Comparison of ENCODE assay signal across 9 mouse cellular contexts in the genomic region with DNA sequence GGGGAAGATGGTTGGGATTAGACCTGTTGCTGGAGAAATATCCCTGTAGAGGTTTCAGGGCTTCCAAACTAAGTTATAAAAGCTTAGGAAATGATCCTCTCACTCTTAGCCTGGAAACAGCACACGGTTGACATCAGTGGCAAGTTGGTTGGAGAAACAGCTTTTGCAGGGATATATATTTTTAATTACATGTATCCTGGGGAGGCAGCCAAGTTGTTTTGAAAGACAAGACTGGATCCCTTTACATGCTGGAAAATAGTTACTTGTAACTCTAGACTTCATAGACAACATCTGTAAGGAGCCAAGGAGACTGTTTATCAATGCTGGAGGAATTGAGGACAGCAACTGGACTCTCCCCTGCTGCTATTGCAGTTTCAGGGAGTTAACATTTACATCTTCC. TPM values are rescaled to one million over a fixed set of nuclear protein-coding genes. Genes with fewer than 3 reads are reported as not detected.
A peak's percentile ranks its signal among the peaks of the same experiment; 100 is the strongest.
DNase-seq lines count a peak whose midpoint lies in the region; ATAC-seq and TF ChIP-seq lines count a peak whose summit lies in the region.
"Had no signal": no experiment of that assay in that cellular context is flagged by ENCODE, and none has a peak within 500 bp of the region (broad histone marks: within the 10 kb centered on the region; RNA-seq: fewer than 3 reads in every experiment).

No protein-coding gene starts in this region.

- H3K4me3 ChIP-seq in hindbrain, embryonic 10.5 days: peak overlapping the region; percentile 77
- no peak overlapping the region for H3K4me3 ChIP-seq in hindbrain, embryonic 16.5 days (ENCODE audit: low read length)
- peak overlapping the region; percentile 41 for H3K4me3 ChIP-seq in embryonic fibroblast, embryonic 13.5 days (ENCODE audit: insufficient read depth, low read length)
- peak overlapping the region; percentile 85 for H3K4me3 ChIP-seq in limb, embryonic 15.5 days

- no peak for TF ChIP-seq POLR2A in embryonic fibroblast, embryonic 13.5 days (IDR thresholded peaks at IDR 0.05; ENCODE audit: low read depth, low read length)

- H3K36me3 ChIP-seq in hindbrain, embryonic 10.5 days: peaks cover 18% of the 10 kb centered on the region
- no peaks in the 10 kb centered on the region; the same call in 1 of the 2 replicates for H3K36me3 ChIP-seq in hindbrain, embryonic 16.5 days (ENCODE audit: control insufficient read depth, insufficient read depth, low read length)
- peaks cover 2% of the 10 kb centered on the region; the same call in 1 of the 2 replicates for H3K36me3 ChIP-seq in limb, embryonic 15.5 days

- no peak for DNase-seq in hindbrain, embryonic 10.5 days (ENCODE audit: low spot score)
- DNase-seq in NIH3T3 (ENCODE audit: low read depth): peak; percentile 66
- no peak for DNase-seq in adrenal gland, postnatal 36 days
- DNase-seq in left cerebral cortex, adult 11 months (ENCODE audit: low spot score): no peak
- DNase-seq: adrenal gland, postnatal 14 days had no signal

- H3K4me2 ChIP-seq in hindbrain, embryonic 16.5 days (ENCODE audit: low read length): no peak overlapping the region; the same call in 1 of the 2 replicates
- H3K4me2 ChIP-seq in limb, embryonic 15.5 days: peak overlapping the region; percentile 25

- WGBS in hindbrain, embryonic 10.5 days: 60% methylated on average over 1 of the region's 1 CpGs
- WGBS in hindbrain, embryonic 16.5 days: 67% methylated on average over 1 of the region's 1 CpGs
- WGBS in limb, embryonic 15.5 days: 8% methylated on average over 1 of the region's 1 CpGs

- TF ChIP-seq CTCF in embryonic fibroblast, embryonic 13.5 days (IDR thresholded peaks at IDR 0.05; ENCODE audit: borderline replicate concordance, insufficient read depth, low read length): no peak

- no peak for ATAC-seq in hindbrain, embryonic 16.5 days
- no peak for ATAC-seq in limb, embryonic 15.5 days (ENCODE audit: insufficient number of reproducible peaks, low FRiP score, low TSS enrichment, low read depth)
- ATAC-seq in megakaryocyte-erythroid progenitor cell, adult 5-6 weeks (replicated peaks; ENCODE audit: low FRiP score, low TSS enrichment, poor library complexity, severe bottlenecking): no peak

- H3K9me3 ChIP-seq in hindbrain, embryonic 10.5 days: no peaks in the 10 kb centered on the region
- H3K9me3 ChIP-seq in hindbrain, embryonic 16.5 days (ENCODE audit: control insufficient read depth, low read length): no peaks in the 10 kb centered on the region
- no peaks in the 10 kb centered on the region for H3K9me3 ChIP-seq in limb, embryonic 15.5 days

- H3K4me1 ChIP-seq in hindbrain, embryonic 10.5 days (replicated peaks): peaks cover 40% of the 10 kb centered on the region
- H3K4me1 ChIP-seq in hindbrain, embryonic 16.5 days (ENCODE audit: control insufficient read depth, insufficient read depth, low read depth, low read length): peaks cover 8% of the 10 kb centered on the region
- H3K4me1 ChIP-seq in embryonic fibroblast, embryonic 13.5 days (ENCODE audit: control insufficient read depth, insufficient read depth, low read length): no peaks in the 10 kb centered on the region
- peaks cover 28% of the 10 kb centered on the region; the same call in 1 of the 2 replicates for H3K4me1 ChIP-seq in limb, embryonic 15.5 days

- H3K27ac ChIP-seq in hindbrain, embryonic 10.5 days: no peak overlapping the region
- no peak overlapping the region for H3K27ac ChIP-seq in hindbrain, embryonic 16.5 days (ENCODE audit: low read depth, low read length)
- no peak overlapping the region for H3K27ac ChIP-seq in embryonic fibroblast, embryonic 13.5 days (ENCODE audit: insufficient read depth, low read length)
- no peak overlapping the region for H3K27ac ChIP-seq in limb, embryonic 15.5 days

- no peak overlapping the region for H3K9ac ChIP-seq in hindbrain, embryonic 16.5 days (ENCODE audit: low read depth, low read length)
- H3K9ac ChIP-seq in limb, embryonic 15.5 days: no peak overlapping the region

- H3K27me3 ChIP-seq in hindbrain, embryonic 10.5 days (ENCODE audit: insufficient read depth, poor library complexity, severe bottlenecking): peaks cover 34% of the 10 kb centered on the region
- no peaks in the 10 kb centered on the region for H3K27me3 ChIP-seq in hindbrain, embryonic 16.5 days (replicated peaks; ENCODE audit: control insufficient read depth, insufficient read depth, low read length)
- H3K27me3 ChIP-seq in limb, embryonic 15.5 days: peaks cover 7% of the 10 kb centered on the region; the same call in 1 of the 2 replicates

RNA-seq across cellular contexts. Expression of gene Fzd4, which starts 1.9 kb away (rescaled TPM):
- polyA plus RNA-seq in hindbrain, embryonic 10.5 days (2016; fragmentation: Nextera tagmentation; extraction: Ambion mirVana): 3.0 and 4.4 TPM in 2 replicates
- 2.1 and 2.6 TPM in 2 replicates for polyA plus RNA-seq in hindbrain, embryonic 16.5 days (2015; fragmentation: Nextera tagmentation; extraction: Ambion mirVana)
- polyA plus RNA-seq in embryonic fibroblast, embryonic 13.5 days (2011; ENCODE audit: insufficient read length, low read depth, missing spikeins): 5.1 and 9.5 TPM in 2 replicates
- polyA plus RNA-seq in limb, embryonic 15.5 days (2015; fragmentation: Nextera tagmentation; extraction: Ambion mirVana): 11.1 and 12.3 TPM in 2 replicates
- total RNA-seq in megakaryocyte-erythroid progenitor cell, adult 5-6 weeks (2014; fragmentation: Nextera tagmentation): not detected in 2 replicates
- 0.14 TPM in 1 of 2 replicates, not detected in the other for total RNA-seq in megakaryocyte-erythroid progenitor cell, adult 5-6 weeks (2017)
- total RNA-seq in adrenal gland, postnatal 36 days (2021): 10 to 100 TPM; 41.2 to 43.4 TPM

RNA-seq across cellular contexts. Expression of gene Tmem135, which starts 2.0 kb away (rescaled TPM):
- 14.9 and 15.0 TPM in 2 replicates for polyA plus RNA-seq in hindbrain, embryonic 10.5 days (2016; fragmentation: Nextera tagmentation; extraction: Ambion mirVana)
- 29.4 and 34.3 TPM in 2 replicates for polyA plus RNA-seq in hindbrain, embryonic 16.5 days (2015; fragmentation: Nextera tagmentation; extraction: Ambion mirVana)
- polyA plus RNA-seq in embryonic fibroblast, embryonic 13.5 days (2011; ENCODE audit: insufficient read length, low read depth, missing spikeins): 22.5 and 22.6 TPM in 2 replicates
- 19.4 and 20.8 TPM in 2 replicates for polyA plus RNA-seq in limb, embryonic 15.5 days (2015; fragmentation: Nextera tagmentation; extraction: Ambion mirVana)
- 20.8 and 21.9 TPM in 2 replicates for total RNA-seq in megakaryocyte-erythroid progenitor cell, adult 5-6 weeks (2014; fragmentation: Nextera tagmentation)
- 15.5 and 19.1 TPM in 2 replicates for total RNA-seq in megakaryocyte-erythroid progenitor cell, adult 5-6 weeks (2017)
- 100 to 1,000 TPM in 1 of 2 experiments, 10 to 100 TPM in 1; 85.2 to 126 TPM for total RNA-seq in adrenal gland, postnatal 36 days (2021)
